Mouse (Mus musculus): ENCODE results near the gene Sh3bgrl2.

DNA sequence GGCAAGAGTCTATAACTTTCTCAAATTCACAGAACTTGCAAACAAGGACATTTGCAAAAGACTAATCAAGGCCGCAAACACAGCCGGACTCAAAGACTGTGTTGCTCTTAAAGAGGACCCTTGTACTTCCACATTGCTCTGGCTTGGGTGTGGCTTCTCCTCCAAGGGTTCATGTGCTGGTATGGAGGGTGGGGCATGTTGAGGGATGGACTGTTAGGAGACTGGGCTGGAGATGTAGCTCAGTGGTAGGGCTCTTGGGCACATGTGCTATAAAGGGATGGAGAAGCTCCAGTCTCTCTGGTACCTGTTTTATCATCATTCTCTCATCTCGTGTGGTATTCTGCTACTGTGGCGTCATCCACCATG, 7.7 kb upstream of the Sh3bgrl2 start:
- TF ChIP-seq CTCF (IDR thresholded peaks at IDR 0.05; ENCODE audit: low read depth) (no peak), EP300 (IDR thresholded peaks at IDR 0.05; ENCODE audit: low read depth) (no peak)
